Mouse (Mus musculus) olfactory bulb, adult 2 months (tissue): ENCODE results near the gene Ogfod2.

Experiments used
- CTCF ChIP-seq: fragments of 200-500 bp; IDR thresholded peaks from 2 replicates; pipeline ENCODE4 v1.5.1; 2012; ENCODE audit warnings: low read depth, mild to moderate bottlenecking, low read length, moderate library complexity; ENCODE audit not compliant: insufficient read depth
- POLR2A ChIP-seq: fragments of 200-500 bp; IDR thresholded peaks from 2 replicates; pipeline ENCODE4 v1.6.1; 2012; ENCODE audit warnings: mild to moderate bottlenecking, low read depth, low read length, moderate library complexity; ENCODE audit not compliant: insufficient read depth

- TF ChIP-seq CTCF (0 out of 2 replicates have a peak, but pooled peaks have one; percentile 7), POLR2A (no peak)
These were observed 22.2 kb upstream of the Ogfod2 start for GRCm38 (mm10) chr5:124089868-124090267.
